Mouse (Mus musculus): ENCODE data around the gene Lin52.

GRCm38 (mm10) chr12:84500528-84501263, 49.5 kb downstream of the Lin52 start:
- TF ChIP-seq POLR2A (IDR thresholded peaks at IDR 0.05; ENCODE audit: insufficient read length, low read depth) (no peak), POLR2AphosphoS2 (IDR thresholded peaks at IDR 0.05; ENCODE audit: insufficient read length, low read depth) (no peak), E2F4 (IDR thresholded peaks at IDR 0.05; ENCODE audit: insufficient read depth) (no peak), CEBPB (IDR thresholded peaks at IDR 0.05; ENCODE audit: insufficient read depth, poor library complexity, severe bottlenecking) (no peak), MYOD1 (IDR thresholded peaks at IDR 0.05; ENCODE audit: control insufficient read depth in 1 of 3, insufficient read length in 2 of 3, low read depth in 2 of 3) (no peak)

Measured in myocyte (in vitro differentiated cells).